26 mouse cellular contexts compared by ENCODE assay signal in genomic region chr9:70265513-70265912, GRCm38 (mm10). TPM values are rescaled to one million over a fixed set of nuclear protein-coding genes. Genes with fewer than 3 reads are reported as not detected.
DNase-seq lines count a peak whose midpoint lies in the region; ATAC-seq and TF ChIP-seq lines count a peak whose summit lies in the region.
"Had no signal": no experiment of that assay in that cellular context is flagged by ENCODE, and none has a peak within 500 bp of the region (broad histone marks: within the 10 kb centered on the region; RNA-seq: fewer than 3 reads in every experiment).

No protein-coding gene starts in this region.

- H3K4me1 ChIP-seq in heart, embryonic 12.5 days (replicated peaks), result peaks cover 28% of the 10 kb centered on the region
- peaks cover 32% of the 10 kb centered on the region for H3K4me1 ChIP-seq in small intestine, adult 2 months (ENCODE audit: control insufficient read depth, insufficient read depth, insufficient read length, low read length)
- no peaks in the 10 kb centered on the region for H3K4me1 ChIP-seq in hindbrain, postnatal 0 days (ENCODE audit: insufficient read depth, low read length)

- no peaks in the 10 kb centered on the region for H3K9me3 ChIP-seq in heart, embryonic 12.5 days (replicated peaks)
- H3K9me3 ChIP-seq in hindbrain, postnatal 0 days (ENCODE audit: low read length), result no peaks in the 10 kb centered on the region
- H3K9me3 ChIP-seq: embryonic facial prominence, embryonic 12.5 days; hindbrain, embryonic 12.5 days; lung, embryonic 15.5 days; midbrain, embryonic 10.5 days; midbrain, embryonic 15.5 days; neural tube, embryonic 12.5 days had no signal

- no peak overlapping the region for H3K4me3 ChIP-seq in heart, embryonic 12.5 days
- no peak overlapping the region; the same call in 1 of the 2 replicates for H3K4me3 ChIP-seq in small intestine, adult 2 months (ENCODE audit: low read depth, low read length)
- no peak overlapping the region for H3K4me3 ChIP-seq in hindbrain, postnatal 0 days (ENCODE audit: low read length)
- H3K4me3 ChIP-seq: embryonic facial prominence, embryonic 12.5 days; hindbrain, embryonic 12.5 days; lung, embryonic 15.5 days; midbrain, embryonic 10.5 days; midbrain, embryonic 15.5 days; neural tube, embryonic 12.5 days had no signal

- H3K27ac ChIP-seq in heart, embryonic 12.5 days (ENCODE audit: poor library complexity, severe bottlenecking), result no peak overlapping the region
- peak overlapping the region; percentile 49 for H3K27ac ChIP-seq in small intestine, adult 2 months (ENCODE audit: insufficient read depth, low read depth, low read length)
- no peak overlapping the region for H3K27ac ChIP-seq in hindbrain, postnatal 0 days
- H3K27ac ChIP-seq: embryonic facial prominence, embryonic 12.5 days; hindbrain, embryonic 12.5 days; lung, embryonic 15.5 days; midbrain, embryonic 10.5 days; midbrain, embryonic 15.5 days; neural tube, embryonic 12.5 days had no signal

- no peak for ATAC-seq in heart, embryonic 12.5 days (ENCODE audit: insufficient number of reproducible peaks, low FRiP score)
- no peak for ATAC-seq in hindbrain, postnatal 0 days
- ATAC-seq: CD4-positive, CD25-positive, alpha-beta regulatory T cell, adult 4 months; forebrain, embryonic 14.5 days; intestine, embryonic 16.5 days; midbrain, embryonic 15.5 days had no signal

- H3K27me3 ChIP-seq in heart, embryonic 12.5 days (replicated peaks), result no peaks in the 10 kb centered on the region
- H3K27me3 ChIP-seq in small intestine, adult 2 months (ENCODE audit: control insufficient read depth, insufficient read depth, low read length), result no peaks in the 10 kb centered on the region
- no peaks in the 10 kb centered on the region for H3K27me3 ChIP-seq in hindbrain, postnatal 0 days (ENCODE audit: insufficient read depth, low read length)
- H3K27me3 ChIP-seq: embryonic facial prominence, embryonic 12.5 days; hindbrain, embryonic 12.5 days; lung, embryonic 15.5 days; midbrain, embryonic 15.5 days; neural tube, embryonic 12.5 days had no signal

- no peaks in the 10 kb centered on the region for H3K36me3 ChIP-seq in heart, embryonic 12.5 days
- no peaks in the 10 kb centered on the region for H3K36me3 ChIP-seq in small intestine, adult 2 months (ENCODE audit: control insufficient read depth, insufficient read depth, low read length)
- no peaks in the 10 kb centered on the region for H3K36me3 ChIP-seq in hindbrain, postnatal 0 days (ENCODE audit: insufficient read depth, low read length)
- H3K36me3 ChIP-seq: embryonic facial prominence, embryonic 12.5 days; hindbrain, embryonic 12.5 days; lung, embryonic 15.5 days; midbrain, embryonic 10.5 days; midbrain, embryonic 15.5 days; neural tube, embryonic 12.5 days had no signal

- no peak for TF ChIP-seq CTCF in small intestine, adult 2 months (IDR thresholded peaks at IDR 0.05; ENCODE audit: extremely low read depth, insufficient read length, insufficient replicate concordance, low read depth, low read length)
- no peak for TF ChIP-seq CTCF in hindbrain, postnatal 0 days (IDR thresholded peaks at IDR 0.05; ENCODE audit: low read depth)

- H3K4me2 ChIP-seq in heart, embryonic 12.5 days, result no peak overlapping the region
- no peak overlapping the region for H3K4me2 ChIP-seq in hindbrain, postnatal 0 days (ENCODE audit: low read depth, low read length)
- H3K4me2 ChIP-seq: embryonic facial prominence, embryonic 12.5 days; hindbrain, embryonic 12.5 days; liver, embryonic 11.5 days; lung, embryonic 15.5 days; midbrain, embryonic 15.5 days; neural tube, embryonic 12.5 days had no signal

- 75% methylated on average over 5 of the region's 5 CpGs for WGBS in heart, embryonic 12.5 days
- WGBS in small intestine, adult 2 months, result 20% methylated on average over 5 of the region's 5 CpGs
- WGBS in hindbrain, postnatal 0 days, result 66% methylated on average over 5 of the region's 5 CpGs

- peak; percentile 83 for DNase-seq in heart, adult 11 months
- peak; percentile 68 for DNase-seq in kidney, adult 9 months
- DNase-seq in kidney, postnatal 10 days, result no peak
- DNase-seq in brain, adult 2 months (ENCODE audit: low read depth, low spot score), result peak; percentile 11
- no peak for DNase-seq in hindbrain, postnatal 0 days (ENCODE audit: low spot score)
- DNase-seq: adrenal gland, postnatal 25 days; cerebellum, adult 2 months; cerebellum, postnatal 36 days; embryo, embryonic 11 days; gastrocnemius, postnatal 36 days; layer of hippocampus, adult 9-11 months; right cerebral cortex, postnatal 4 days; thymus, postnatal 4 days had no signal

- H3K9ac ChIP-seq in heart, embryonic 12.5 days, result no peak overlapping the region
- H3K9ac ChIP-seq in hindbrain, postnatal 0 days (replicated peaks; ENCODE audit: low read length), result no peak overlapping the region
- H3K9ac ChIP-seq: embryonic facial prominence, embryonic 12.5 days; hindbrain, embryonic 12.5 days; lung, embryonic 15.5 days; midbrain, embryonic 15.5 days; neural tube, embryonic 12.5 days had no signal

- no peak for TF ChIP-seq POLR2A in small intestine, adult 2 months (IDR thresholded peaks at IDR 0.05; ENCODE audit: low read depth, low read length)

RNA-seq across cellular contexts. Expression of gene Myo1e, which starts 58.4 kb away (rescaled TPM):
- polyA plus RNA-seq in heart, embryonic 12.5 days (2016; fragmentation: Nextera tagmentation; extraction: Ambion mirVana), result 15.2 and 16.2 TPM in 2 replicates
- 7.1 and 19.5 TPM in 2 replicates for polyA plus RNA-seq in small intestine, adult 2 months (2012; rRNA removed)
- total RNA-seq in hindbrain, postnatal 0 days (2014; rRNA removed), result 5.7 and 8.9 TPM in 2 replicates
- polyA plus RNA-seq in hindbrain, postnatal 0 days (2015; fragmentation: Nextera tagmentation; extraction: Ambion mirVana), result 5.4 and 6.5 TPM in 2 replicates
- total RNA-seq: megakaryocyte progenitor cell, adult 5-6 weeks had no signal

Comparison
In these comparisons a context has a peak if more than half of its experiments do, and no peak if none do; other contexts are left out.
1. DNase-seq: peak in heart, adult 11 months (single experiment), kidney, adult 9 months (single experiment) and brain, adult 2 months (single experiment); none in kidney, postnatal 10 days (single experiment) and hindbrain, postnatal 0 days (single experiment).